Mouse (Mus musculus): ENCODE results near the gene Snrpe. TPM values are rescaled to one million over a fixed set of nuclear protein-coding genes. Genes with fewer than 3 reads are reported as not detected.

Snrpe gene
- polyA plus RNA-seq, 1 experiment from 2014 or later, result 928 TPM

- Histone ChIP-seq H3K27ac (no peak overlapping the region), H3K4me3 (no peak overlapping the region), H3K36me3 (peaks cover 45% of the 10 kb centered on the region), H3K9me3 (replicated peaks) (no peaks in the 10 kb centered on the region), H3K4me1 (peaks cover 6% of the 10 kb centered on the region; the same call in 1 of the 2 replicates), H3K27me3 (ENCODE audit: low read depth, poor library complexity, severe bottlenecking) (no peaks in the 10 kb centered on the region)
- DNase-seq (ENCODE audit: low spot score), result no peak
- WGBS, result 80% methylated on average over 1 of the region's 1 CpGs
These were observed 1.3 kb upstream of the Snrpe start for GRCm38 (mm10) chr1:133611436-133611835.

GRCm38 (mm10) chr1:133610601-133611000 is 510 bp upstream of the Snrpe start:
- 62% methylated on average over 6 of the region's 6 CpGs for WGBS
- H3K27ac ChIP-seq, result peak overlapping the region; percentile 100; the same call in 1 of the 2 replicates
- H3K4me3 ChIP-seq, result peak overlapping the region; percentile 96

DNA sequence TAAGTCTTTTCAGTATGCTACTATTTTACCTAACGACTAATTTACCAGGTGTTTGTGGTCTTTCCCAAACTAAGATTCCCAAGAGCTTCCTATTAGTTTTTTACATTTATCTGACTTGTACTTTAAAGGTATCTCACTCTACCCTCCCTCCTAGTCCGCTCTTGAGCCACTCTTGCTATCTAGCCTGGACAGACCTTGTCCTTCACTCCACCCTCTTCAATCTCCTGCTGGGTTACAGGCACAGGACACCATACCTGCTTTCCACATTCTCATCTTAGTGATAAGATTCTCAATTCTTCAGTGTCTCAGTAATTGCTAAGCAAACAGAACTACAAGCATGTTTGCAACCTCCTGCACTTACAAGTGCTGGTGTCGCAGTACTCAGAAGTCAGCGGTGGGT is 6.9 kb downstream of the Snrpe start:
- H3K27me3 ChIP-seq (ENCODE audit: low read depth, poor library complexity, severe bottlenecking), result no peaks in the 10 kb centered on the region
- no peaks in the 10 kb centered on the region for H3K9me3 ChIP-seq (replicated peaks)
- no peak overlapping the region for H3K27ac ChIP-seq
- H3K4me1 ChIP-seq, result no peaks in the 10 kb centered on the region
- H3K4me3 ChIP-seq, result no peak overlapping the region
- WGBS, result 97% methylated on average over 4 of the region's 4 CpGs
- peaks cover 80% of the 10 kb centered on the region for H3K36me3 ChIP-seq
- DNase-seq (ENCODE audit: low spot score), result no peak

More at GRCm38 (mm10) chr1:133610601-133611000, 510 bp upstream of the Snrpe start:
- no peak for DNase-seq (ENCODE audit: low spot score)
- H3K9me3 ChIP-seq (replicated peaks), result no peaks in the 10 kb centered on the region
- peaks cover 49% of the 10 kb centered on the region for H3K36me3 ChIP-seq
- peaks cover 6% of the 10 kb centered on the region; the same call in 1 of the 2 replicates for H3K4me1 ChIP-seq
- H3K27me3 ChIP-seq (ENCODE audit: low read depth, poor library complexity, severe bottlenecking), result no peaks in the 10 kb centered on the region

DNA sequence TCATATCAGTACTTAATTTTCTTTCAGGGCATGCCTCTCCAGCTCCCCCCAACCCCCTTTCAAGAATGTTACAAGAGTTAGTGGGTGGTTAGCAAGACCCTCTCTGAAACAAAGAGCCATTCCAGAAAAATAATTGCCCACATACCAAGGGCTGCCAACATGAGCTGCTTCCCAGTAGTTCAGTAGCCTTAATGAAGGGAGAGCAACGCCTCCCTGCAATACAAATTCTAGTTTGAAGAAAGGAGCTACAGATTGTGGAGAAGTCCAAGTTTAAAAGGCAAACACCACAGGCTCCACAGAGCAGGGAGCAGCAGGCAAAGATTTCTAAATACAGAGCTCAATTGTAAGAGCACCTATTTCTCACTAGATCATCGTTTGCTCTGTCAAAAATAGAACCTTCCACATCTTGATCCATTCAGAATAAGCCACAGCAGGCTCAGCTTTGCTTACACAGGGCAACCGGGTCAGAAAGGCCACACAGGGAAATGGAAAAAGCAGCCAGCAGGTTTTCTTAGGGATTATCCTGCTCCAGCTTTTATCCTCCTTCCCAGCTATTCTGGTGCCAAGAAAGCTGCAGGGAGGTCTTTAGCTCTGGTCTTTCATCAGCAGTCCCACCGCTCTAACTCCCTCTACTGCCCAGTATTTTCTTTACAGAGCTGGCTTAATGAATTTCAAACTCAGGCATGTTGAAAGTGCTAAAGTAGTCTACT is 13.6 kb downstream of the Snrpe start:
- 19% methylated on average over 4 of the region's 4 CpGs for WGBS
- peaks cover 13% of the 10 kb centered on the region for H3K36me3 ChIP-seq
- DNase-seq (ENCODE audit: low spot score), result no peak

DNA sequence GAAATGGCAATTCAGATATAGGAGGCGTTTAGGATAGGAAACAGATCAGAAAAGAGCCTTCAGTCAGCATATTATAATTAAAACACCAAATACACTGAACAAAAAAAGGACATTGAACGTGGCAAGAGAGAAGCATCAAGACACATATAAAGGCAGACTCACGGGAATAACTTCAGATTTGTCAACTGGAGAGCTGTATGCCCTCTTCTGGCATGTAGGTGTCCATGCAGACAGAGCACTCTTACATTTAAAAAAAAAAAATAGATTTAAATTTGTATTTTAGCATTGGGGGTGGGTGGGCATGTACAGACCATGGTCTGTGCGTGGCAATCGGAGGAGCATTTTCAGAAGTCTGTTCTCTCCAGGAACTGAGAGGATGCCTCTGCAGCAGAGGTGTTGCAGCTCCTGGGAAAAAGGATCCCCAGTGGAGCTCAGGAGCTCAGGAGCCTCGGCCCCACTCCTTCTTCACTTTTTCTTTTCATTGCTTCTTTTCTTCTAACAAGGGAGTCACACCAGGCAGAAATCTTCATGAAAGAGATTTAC is 24.0 kb downstream of the Snrpe start:
- no peak overlapping the region for H3K27ac ChIP-seq
- no peaks in the 10 kb centered on the region for H3K36me3 ChIP-seq
- no peak for DNase-seq (ENCODE audit: low spot score)
- H3K4me1 ChIP-seq, result peaks cover 6% of the 10 kb centered on the region; the same call in 1 of the 2 replicates
- H3K4me3 ChIP-seq, result no peak overlapping the region
- H3K27me3 ChIP-seq (ENCODE audit: low read depth, poor library complexity, severe bottlenecking), result no peaks in the 10 kb centered on the region
- WGBS, result 82% methylated on average over 6 of the region's 6 CpGs
- H3K9me3 ChIP-seq (replicated peaks), result no peaks in the 10 kb centered on the region

More for the DNA sequence above, 13.6 kb downstream of the Snrpe start:
- no peaks in the 10 kb centered on the region for H3K9me3 ChIP-seq (replicated peaks)
- peaks cover 16% of the 10 kb centered on the region for H3K4me1 ChIP-seq
- H3K27me3 ChIP-seq (ENCODE audit: low read depth, poor library complexity, severe bottlenecking), result no peaks in the 10 kb centered on the region
- peak overlapping the region; percentile 56 for H3K27ac ChIP-seq
- no peak overlapping the region for H3K4me3 ChIP-seq

DNA sequence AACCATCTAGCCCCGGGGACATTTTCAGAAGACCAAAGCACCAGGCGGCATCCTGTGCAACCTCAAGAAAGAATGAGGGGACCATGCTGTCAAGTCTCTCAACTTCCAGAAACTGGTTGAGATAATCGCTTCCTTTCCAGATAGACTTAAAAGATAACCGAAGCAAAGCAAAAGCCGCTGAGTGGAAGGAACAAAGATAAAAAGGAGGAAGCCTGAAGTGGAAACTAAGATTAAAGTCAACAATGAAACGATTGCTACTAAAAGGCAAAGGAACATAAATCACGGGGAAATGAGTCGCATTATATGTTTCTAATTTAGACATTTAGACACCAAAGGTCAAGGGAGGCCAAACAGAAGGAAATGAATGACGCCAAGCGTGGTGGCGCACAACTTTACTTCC is 38.8 kb downstream of the Snrpe start:
- Histone ChIP-seq H3K27me3 (ENCODE audit: low read depth, poor library complexity, severe bottlenecking) (no peaks in the 10 kb centered on the region), H3K9me3 (replicated peaks) (no peaks in the 10 kb centered on the region), H3K4me1 (no peaks in the 10 kb centered on the region), H3K36me3 (no peaks in the 10 kb centered on the region), H3K4me3 (no peak overlapping the region), H3K27ac (no peak overlapping the region)
- DNase-seq (ENCODE audit: low spot score), result peak; percentile 18
- 75% methylated on average over 11 of the region's 11 CpGs for WGBS

Other genes with a start within 250 kb of the Snrpe start
- gene Etnk2, start 246.7 kb downstream of the Snrpe start, polyA plus RNA-seq (2016; fragmentation: Nextera tagmentation; extraction: Ambion mirVana), result 1.7 and 2.0 TPM in 2 replicates
- gene Sox13, start 185.9 kb downstream of the Snrpe start, polyA plus RNA-seq (2016; fragmentation: Nextera tagmentation; extraction: Ambion mirVana), result 10.3 and 12.9 TPM in 2 replicates
- gene Zbed6, start 50.6 kb upstream of the Snrpe start, polyA plus RNA-seq (2016; fragmentation: Nextera tagmentation; extraction: Ambion mirVana), result not detected in 2 replicates
- 5.0 and 6.2 TPM in 2 replicates for gene Gm38394, start 51.0 kb upstream of the Snrpe start, polyA plus RNA-seq (2016; fragmentation: Nextera tagmentation; extraction: Ambion mirVana)
- gene Lax1, start 79.8 kb upstream of the Snrpe start, polyA plus RNA-seq (2016; fragmentation: Nextera tagmentation; extraction: Ambion mirVana), result 0.62 and 0.75 TPM in 2 replicates
- gene Atp2b4, start 190.8 kb upstream of the Snrpe start, polyA plus RNA-seq (2016; fragmentation: Nextera tagmentation; extraction: Ambion mirVana), result 2.5 and 3.5 TPM in 2 replicates

All from limb, embryonic 10.5 days (tissue).